Mouse (Mus musculus) kidney, postnatal 0 days (tissue): ENCODE results near the gene Cblb. TPM values are rescaled to one million over a fixed set of nuclear protein-coding genes. Genes with fewer than 3 reads are reported as not detected.

Experiments used
- ATAC-seq: fragments of 200-750 bp; cut with Nextera tagmentation; replicated peaks from 2 replicates; pipeline ENCODE4 v1.8.0; 2017; ENCODE audit warnings: low read depth, moderate number of reproducible peaks, moderate TSS enrichment, moderate library complexity; ENCODE audit not compliant: low FRiP score
- DNase-seq: peaks from one replicate; pipeline ENCODE4 v3.0.0-alpha.2; 2016; ENCODE audit warnings: low spot score
- H3K27ac ChIP-seq: fragments of 300-500 bp; sonication (generic); 2 replicates; pipeline ENCODE4 v1.5.1; 2014; ENCODE audit warnings: mild to moderate bottlenecking
- H3K27me3 ChIP-seq: fragments of 300-500 bp; sonication (generic); 2 replicates; pipeline ENCODE4 v1.6.1; 2014; ENCODE audit warnings: low read length, mixed read lengths; ENCODE audit not compliant: insufficient read depth
- H3K36me3 ChIP-seq: fragments of 300-500 bp; sonication (generic); 2 replicates; pipeline ENCODE4 v1.6.1; 2014; ENCODE audit warnings: low read length, mixed read lengths; ENCODE audit not compliant: insufficient read depth
- H3K4me1 ChIP-seq: fragments of 300-500 bp; sonication (generic); replicated peaks from 2 replicates; pipeline ENCODE4 v1.6.1; 2014; ENCODE audit warnings: antibody characterized with exemption, low read length, mixed read lengths; ENCODE audit not compliant: insufficient read depth
- H3K4me2 ChIP-seq: fragments of 300-500 bp; sonication (generic); 2 replicates; pipeline ENCODE4 v1.6.1; 2014; ENCODE audit warnings: mild to moderate bottlenecking, low read length, moderate library complexity, mixed read lengths
- H3K4me3 ChIP-seq: fragments of 300-500 bp; sonication (generic); replicated peaks from 2 replicates; pipeline ENCODE4 v1.5.1; 2014; ENCODE audit warnings: low read depth, low read length
- H3K9ac ChIP-seq: fragments of 300-500 bp; sonication (generic); 2 replicates; pipeline ENCODE4 v1.6.1; 2014; ENCODE audit warnings: low read depth, low read length
- H3K9me3 ChIP-seq: fragments of 300-500 bp; sonication (generic); replicated peaks from 2 replicates; pipeline ENCODE4 v1.6.1; 2016; ENCODE audit warnings: low read length, inconsistent platforms, mixed read lengths
- CTCF ChIP-seq: IDR thresholded peaks from 2 replicates; pipeline ENCODE4 v1.5.1; 2016; ENCODE audit warnings: antibody characterized with exemption, low read depth, mild to moderate bottlenecking, moderate library complexity
- WGBS: fragments of 180-500 bp; shearing (Covaris S2); extraction: QIAGEN DNeasy Blood & Tissue Kit; methylation state at CpG from one replicate; pipeline ENCODE4 v1.1.7; 2014; 5-methylcytosine and 5-hydroxymethylcytosine counted together
- polyA plus RNA-seq: library from polyadenylated mRNA; unstranded; fragments of >200 nt; fragmentation: Nextera tagmentation; extraction: Ambion mirVana; gene quantifications from 2 replicates; pipeline ENCODE4 v1.2.1, GENCODE M21; 2015

Gene Cblb
- polyA plus RNA-seq, 1 experiment from 2014 or later, result 7.1 TPM

DNA sequence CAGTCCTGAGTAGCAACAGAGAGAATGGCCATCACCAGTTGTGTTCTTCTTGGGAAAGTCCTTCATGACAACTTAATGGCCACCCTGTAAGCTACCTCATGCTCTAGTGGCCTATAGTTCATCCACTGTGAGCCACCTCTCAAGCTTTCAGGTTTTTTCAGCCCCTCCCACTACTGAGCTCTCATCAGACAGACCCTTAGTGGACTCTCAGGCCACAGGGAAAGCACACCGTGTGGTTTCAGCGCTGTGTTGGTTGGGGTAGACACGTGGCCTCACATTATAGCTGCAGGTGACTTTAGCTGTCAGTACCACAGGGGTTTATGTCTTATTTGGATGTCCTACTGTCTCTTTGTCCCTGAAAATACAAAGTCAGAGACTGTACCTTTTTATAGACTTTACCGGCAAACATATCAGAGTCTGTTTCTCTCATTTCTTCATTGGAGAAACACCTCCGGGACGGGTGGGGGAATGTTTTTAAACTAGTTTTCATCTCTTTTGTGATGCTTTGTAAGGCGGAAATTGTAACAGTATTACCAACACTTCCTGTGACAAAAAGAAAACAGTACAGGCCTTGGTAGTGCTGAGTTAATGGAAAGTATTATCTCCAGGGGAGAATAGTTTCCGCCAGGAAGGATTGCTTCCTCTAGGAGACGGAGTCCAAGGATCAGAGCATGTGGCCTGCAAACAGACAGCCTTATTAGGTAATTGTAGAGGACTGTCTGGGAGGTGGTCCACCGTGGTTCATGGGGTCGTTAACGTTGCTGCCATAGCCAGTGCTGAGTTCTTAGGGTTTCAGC is 33.5 kb downstream of the Cblb start:
- H3K27me3 ChIP-seq, result no peaks in the 10 kb centered on the region
- 64% methylated on average over 12 of the region's 12 CpGs for WGBS
- no peak overlapping the region for H3K4me2 ChIP-seq
- no peak overlapping the region for H3K9ac ChIP-seq
- TF ChIP-seq CTCF, result no peak
- H3K36me3 ChIP-seq, result no peaks in the 10 kb centered on the region
- H3K9me3 ChIP-seq, result no peaks in the 10 kb centered on the region
- H3K4me3 ChIP-seq, result no peak overlapping the region
- no peak for ATAC-seq
- DNase-seq, result no peak
- H3K27ac ChIP-seq, result no peak overlapping the region
- peaks cover 20% of the 10 kb centered on the region for H3K4me1 ChIP-seq

DNA sequence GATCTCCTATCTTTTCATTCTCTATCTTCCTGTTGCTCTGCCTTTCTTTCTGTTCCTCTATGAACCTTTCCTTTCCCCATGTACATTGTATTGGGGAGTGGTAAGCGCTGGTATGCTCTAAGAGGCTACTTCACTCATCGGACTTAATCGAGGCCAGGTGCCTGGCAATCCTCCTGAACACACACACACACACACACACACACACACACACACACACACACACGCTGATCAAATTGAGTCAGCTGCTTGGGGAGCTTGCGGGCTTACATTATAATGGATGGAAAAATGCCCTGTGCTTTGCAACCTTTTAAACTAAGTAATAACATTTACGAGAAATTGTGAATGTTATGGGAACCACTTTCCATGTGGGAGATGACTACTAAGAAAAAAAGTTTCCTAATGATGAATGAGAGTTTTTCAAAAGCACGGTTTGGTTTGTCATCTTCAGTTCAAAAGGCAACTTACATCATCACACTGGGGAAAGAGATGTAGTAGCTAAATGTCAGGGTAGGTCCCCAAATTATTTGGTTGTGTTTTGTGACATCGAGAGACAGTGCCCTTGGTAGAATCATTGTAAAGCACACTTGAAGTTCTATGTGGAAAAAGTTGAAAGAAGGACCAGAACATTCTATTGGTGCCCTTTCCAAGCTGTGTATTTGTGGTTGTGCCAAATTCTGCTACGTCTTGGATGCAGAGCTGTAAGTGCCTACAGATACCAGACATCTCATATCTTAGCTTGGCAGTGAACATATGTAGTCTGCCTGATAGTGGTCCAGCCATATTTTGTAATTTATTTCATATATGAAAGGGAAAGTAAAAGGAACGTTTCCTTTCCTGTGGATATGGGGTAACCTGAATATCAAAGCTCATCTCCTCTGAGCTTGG is 36.8 kb downstream of the Cblb start:
- Histone ChIP-seq H3K27ac (no peak overlapping the region), H3K9me3 (no peaks in the 10 kb centered on the region), H3K27me3 (no peaks in the 10 kb centered on the region), H3K36me3 (no peaks in the 10 kb centered on the region), H3K9ac (no peak overlapping the region), H3K4me3 (no peak overlapping the region), H3K4me2 (no peak overlapping the region), H3K4me1 (peaks cover 7% of the 10 kb centered on the region)
- no peak for DNase-seq
- no peak for TF ChIP-seq CTCF
- no peak for ATAC-seq
- 88% methylated on average over 10 of the region's 10 CpGs for WGBS

DNA sequence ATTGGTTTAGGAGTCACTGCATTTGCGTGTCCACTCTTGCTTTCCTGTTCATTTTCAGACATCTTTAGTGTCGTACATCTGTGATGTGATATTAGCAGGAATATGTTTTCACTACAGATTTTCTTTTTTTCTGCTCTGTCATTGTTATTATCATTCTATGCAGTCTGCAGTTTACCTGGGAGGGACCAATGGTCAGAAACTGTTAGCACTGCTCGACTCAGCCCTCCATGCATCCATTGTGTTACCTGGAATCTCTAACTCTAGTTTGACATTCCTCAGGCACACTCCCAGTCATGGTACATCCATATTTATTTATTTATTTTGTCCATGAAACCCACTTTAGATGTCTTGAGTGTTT is 37.5 kb downstream of the Cblb start:
- Histone ChIP-seq H3K4me3 (no peak overlapping the region), H3K9me3 (no peaks in the 10 kb centered on the region), H3K27ac (no peak overlapping the region), H3K4me2 (no peak overlapping the region), H3K27me3 (no peaks in the 10 kb centered on the region), H3K4me1 (peaks cover 7% of the 10 kb centered on the region), H3K9ac (no peak overlapping the region), H3K36me3 (no peaks in the 10 kb centered on the region)
- no peak for TF ChIP-seq CTCF
- DNase-seq, result no peak
- no peak for ATAC-seq
- WGBS, result 97% methylated on average over 3 of the region's 3 CpGs

- no peak for TF ChIP-seq CTCF
- Histone ChIP-seq H3K4me3 (no peak overlapping the region), H3K4me2 (no peak overlapping the region), H3K27me3 (no peaks in the 10 kb centered on the region), H3K9ac (no peak overlapping the region), H3K36me3 (no peaks in the 10 kb centered on the region), H3K9me3 (no peaks in the 10 kb centered on the region), H3K27ac (no peak overlapping the region), H3K4me1 (peaks cover 7% of the 10 kb centered on the region)
- WGBS, result 65% methylated on average over 6 of the region's 6 CpGs
- no peak for DNase-seq
- no peak for ATAC-seq
These were observed 38.6 kb downstream of the Cblb start for GRCm38 (mm10) chr16:52069648-52070047.

- no peaks in the 10 kb centered on the region for H3K36me3 ChIP-seq
- no peak overlapping the region for H3K4me3 ChIP-seq
- no peak overlapping the region for H3K27ac ChIP-seq
- no peak overlapping the region for H3K9ac ChIP-seq
- WGBS, result 95% methylated on average over 5 of the region's 5 CpGs
- DNase-seq (no peak), ATAC-seq (no peak)
- TF ChIP-seq CTCF, result no peak
- peaks cover 7% of the 10 kb centered on the region for H3K4me1 ChIP-seq
- H3K4me2 ChIP-seq, result no peak overlapping the region
- H3K27me3 ChIP-seq, result no peaks in the 10 kb centered on the region
- H3K9me3 ChIP-seq, result no peaks in the 10 kb centered on the region
These were observed 39.1 kb downstream of the Cblb start for GRCm38 (mm10) chr16:52070128-52070527.

GRCm38 (mm10) chr16:52071290-52071689 is 40.3 kb downstream of the Cblb start:
- Histone ChIP-seq H3K4me3 (no peak overlapping the region), H3K9me3 (no peaks in the 10 kb centered on the region), H3K4me1 (peaks cover 7% of the 10 kb centered on the region), H3K4me2 (no peak overlapping the region), H3K27me3 (no peaks in the 10 kb centered on the region), H3K27ac (no peak overlapping the region), H3K9ac (no peak overlapping the region), H3K36me3 (no peaks in the 10 kb centered on the region)
- no peak for DNase-seq
- ATAC-seq, result no peak
- WGBS, result 67% methylated on average over 2 of the region's 2 CpGs
- TF ChIP-seq CTCF, result no peak
